Mouse (Mus musculus) forebrain, embryonic 14.5 days (tissue): ENCODE data around the gene Msh2. TPM values are rescaled to one million over a fixed set of nuclear protein-coding genes. Genes with fewer than 3 reads are reported as not detected.

Experiments used
- ATAC-seq: fragments of 200-750 bp; cut with Nextera tagmentation; 2 replicates; pipeline ENCODE4 v1.8.0; 2017; ENCODE audit warnings: mild to moderate bottlenecking, moderate library complexity
- DNase-seq: peaks from one replicate; pipeline ENCODE4 v3.0.0-alpha.2; 2015; ENCODE audit warnings: low spot score
- H3K27ac ChIP-seq: fragments of 300-500 bp; sonication (generic); 2 replicates; pipeline ENCODE4 v1.5.1; 2014; ENCODE audit warnings: low read depth, mild to moderate bottlenecking, control low read depth, low read length, moderate library complexity
- H3K27me3 ChIP-seq: fragments of 300-500 bp; sonication (generic); replicated peaks from 2 replicates; pipeline ENCODE4 v1.6.1; 2014; ENCODE audit warnings: low read length, control low read depth, mixed read lengths; ENCODE audit not compliant: control insufficient read depth, insufficient read depth
- H3K36me3 ChIP-seq: fragments of 300-500 bp; sonication (generic); 2 replicates; pipeline ENCODE4 v1.6.1; 2014; ENCODE audit warnings: low read length, control low read depth; ENCODE audit not compliant: control insufficient read depth, insufficient read depth
- H3K4me1 ChIP-seq: fragments of 300-500 bp; sonication (generic); 2 replicates; pipeline ENCODE4 v1.6.1; 2014; ENCODE audit warnings: antibody characterized with exemption, low read length, control low read depth; ENCODE audit not compliant: control insufficient read depth, insufficient read depth
- H3K4me2 ChIP-seq: fragments of 300-500 bp; sonication (generic); 2 replicates; pipeline ENCODE4 v1.6.1; 2014; ENCODE audit warnings: mild to moderate bottlenecking, control low read depth, low read length
- H3K4me3 ChIP-seq: fragments of 300-500 bp; sonication (generic); 2 replicates; pipeline ENCODE4 v1.5.1; 2014; ENCODE audit warnings: low read depth, low read length, control low read depth
- H3K9ac ChIP-seq: fragments of 300-500 bp; sonication (generic); 2 replicates; pipeline ENCODE4 v1.6.1; 2014; ENCODE audit warnings: mild to moderate bottlenecking, low read length, control low read depth, moderate library complexity
- H3K9me3 ChIP-seq: fragments of 300-500 bp; sonication (generic); replicated peaks from 2 replicates; pipeline ENCODE4 v1.6.1; 2016; ENCODE audit warnings: low read length, control low read depth, mixed read lengths; ENCODE audit not compliant: control insufficient read depth
- WGBS: fragments of 180-500 bp; shearing (Covaris S2); extraction: QIAGEN DNeasy Blood & Tissue Kit; methylation state at CpG from one replicate; pipeline ENCODE4 v1.1.7; 2014; 5-methylcytosine and 5-hydroxymethylcytosine counted together
- polyA plus RNA-seq: library from polyadenylated mRNA; unstranded; fragments of >200 nt; fragmentation: Nextera tagmentation; extraction: Ambion mirVana; gene quantifications from 2 replicates; pipeline ENCODE4 v1.2.1, GENCODE M21; 2014

Gene Msh2
- polyA plus RNA-seq, 1 experiment from 2014 or later = 54.2 TPM

DNA sequence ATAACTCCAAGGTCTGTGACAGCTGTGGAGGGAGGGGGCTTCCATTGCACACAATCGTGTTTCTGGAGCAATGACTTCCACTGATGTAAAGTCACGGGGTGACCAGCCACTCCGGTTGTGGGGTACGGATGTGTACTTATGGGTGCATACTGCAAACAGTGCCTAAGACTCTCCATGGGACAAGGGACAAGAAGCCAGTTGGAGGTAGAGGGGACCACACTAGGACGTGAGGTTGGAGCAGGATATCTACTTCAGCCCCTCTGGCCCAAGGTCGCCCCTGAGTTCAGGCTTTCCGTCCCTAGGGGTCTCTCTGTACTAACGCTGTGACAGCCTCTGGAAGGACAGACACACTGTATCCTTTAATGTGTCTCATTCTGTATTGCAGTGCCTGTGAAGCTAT is 62.3 kb downstream of the Msh2 start:
- DNase-seq = no peak
- Histone ChIP-seq H3K4me2 (no peak overlapping the region), H3K27me3 (no peaks in the 10 kb centered on the region), H3K36me3 (no peaks in the 10 kb centered on the region), H3K4me3 (no peak overlapping the region), H3K9ac (no peak overlapping the region), H3K9me3 (no peaks in the 10 kb centered on the region), H3K4me1 (no peaks in the 10 kb centered on the region), H3K27ac (no peak overlapping the region)
- WGBS = 91% methylated on average over 8 of the region's 8 CpGs
- ATAC-seq = no peak

DNA sequence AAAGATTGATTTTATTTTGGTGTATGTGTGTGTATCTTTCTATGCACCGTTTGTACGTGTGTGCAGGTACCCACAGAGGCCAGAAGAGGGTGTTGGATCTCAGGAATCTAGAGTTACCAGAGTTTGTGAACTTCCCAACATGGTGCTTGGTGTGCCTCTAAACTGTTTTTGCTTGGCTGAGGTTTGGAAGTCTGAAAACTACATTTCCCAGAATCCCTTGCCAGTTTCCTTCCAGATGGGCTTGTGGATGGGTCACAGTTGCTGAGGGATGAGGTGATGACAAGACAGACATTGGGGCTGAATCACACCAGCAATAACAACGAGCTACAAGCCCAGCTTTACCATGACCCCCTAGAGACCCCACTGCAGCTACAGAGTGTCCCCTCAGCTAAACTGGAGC is 65.0 kb downstream of the Msh2 start:
- H3K9ac ChIP-seq = no peak overlapping the region
- no peaks in the 10 kb centered on the region for H3K4me1 ChIP-seq
- no peaks in the 10 kb centered on the region for H3K36me3 ChIP-seq
- H3K4me3 ChIP-seq = no peak overlapping the region
- no peak for ATAC-seq
- H3K27ac ChIP-seq = no peak overlapping the region
- no peaks in the 10 kb centered on the region for H3K9me3 ChIP-seq
- no peak overlapping the region for H3K4me2 ChIP-seq
- peak; percentile 8 for DNase-seq
- WGBS = 79% methylated on average over 3 of the region's 3 CpGs
- no peaks in the 10 kb centered on the region for H3K27me3 ChIP-seq

DNA sequence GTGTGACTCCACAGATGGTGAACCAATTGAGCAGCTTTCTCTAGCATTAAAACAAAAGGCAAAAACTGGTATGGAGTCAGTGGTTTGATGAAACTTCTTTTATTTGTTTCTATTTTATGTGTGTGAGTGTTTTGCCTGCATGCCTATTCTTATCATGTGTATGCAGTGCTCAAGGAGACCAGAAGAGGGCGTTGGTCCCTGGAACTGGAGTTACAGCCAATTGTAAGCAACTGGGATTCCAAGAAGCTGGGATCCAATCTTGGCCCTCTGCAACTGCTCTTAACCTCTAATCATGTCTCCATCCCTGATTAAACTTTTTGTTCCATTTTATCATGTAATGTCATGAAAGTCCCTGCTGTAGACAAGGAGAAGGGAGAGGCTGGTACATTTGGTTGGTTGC is 67.7 kb downstream of the Msh2 start:
- no peak overlapping the region for H3K4me3 ChIP-seq
- no peak for DNase-seq
- no peak overlapping the region for H3K27ac ChIP-seq
- H3K9ac ChIP-seq = no peak overlapping the region
- ATAC-seq = no peak
- 35% methylated on average over 1 of the region's 1 CpGs for WGBS
- H3K4me1 ChIP-seq = peaks cover 9% of the 10 kb centered on the region; the same call in 1 of the 2 replicates
- no peaks in the 10 kb centered on the region for H3K9me3 ChIP-seq
- H3K4me2 ChIP-seq = no peak overlapping the region
- no peaks in the 10 kb centered on the region for H3K27me3 ChIP-seq
- H3K36me3 ChIP-seq = no peaks in the 10 kb centered on the region

GRCm38 (mm10) chr17:87744985-87745925 is 73.1 kb downstream of the Msh2 start:
- Histone ChIP-seq H3K27ac (peak overlapping the region; percentile 92), H3K27me3 (0 out of 2 replicates have a peak, but pooled peaks cover 8% of the 10 kb centered on the region), H3K9ac (peak overlapping the region; percentile 64), H3K4me1 (peaks cover 9% of the 10 kb centered on the region; the same call in 1 of the 2 replicates), H3K9me3 (no peaks in the 10 kb centered on the region), H3K36me3 (no peaks in the 10 kb centered on the region), H3K4me2 (peak overlapping the region; percentile 96), H3K4me3 (peak overlapping the region; percentile 55)
- peak; percentile 96 for DNase-seq
- 8% methylated on average over 32 of the region's 32 CpGs for WGBS
- peak; percentile 93 for ATAC-seq

GRCm38 (mm10) chr17:87745926-87746888 is 74.1 kb downstream of the Msh2 start:
- H3K9ac ChIP-seq = peak overlapping the region; percentile 64
- H3K4me3 ChIP-seq = peak overlapping the region; percentile 55
- H3K27ac ChIP-seq = peak overlapping the region; percentile 92
- no peaks in the 10 kb centered on the region for H3K36me3 ChIP-seq
- H3K4me1 ChIP-seq = peaks cover 9% of the 10 kb centered on the region; the same call in 1 of the 2 replicates
- WGBS = 2% methylated on average over 101 of the region's 101 CpGs
- H3K9me3 ChIP-seq = no peaks in the 10 kb centered on the region
- H3K4me2 ChIP-seq = peak overlapping the region; percentile 96
- H3K27me3 ChIP-seq = 0 out of 2 replicates have a peak, but pooled peaks cover 8% of the 10 kb centered on the region
- DNase-seq (peak; percentile 70), ATAC-seq (peak; percentile 67)

DNA sequence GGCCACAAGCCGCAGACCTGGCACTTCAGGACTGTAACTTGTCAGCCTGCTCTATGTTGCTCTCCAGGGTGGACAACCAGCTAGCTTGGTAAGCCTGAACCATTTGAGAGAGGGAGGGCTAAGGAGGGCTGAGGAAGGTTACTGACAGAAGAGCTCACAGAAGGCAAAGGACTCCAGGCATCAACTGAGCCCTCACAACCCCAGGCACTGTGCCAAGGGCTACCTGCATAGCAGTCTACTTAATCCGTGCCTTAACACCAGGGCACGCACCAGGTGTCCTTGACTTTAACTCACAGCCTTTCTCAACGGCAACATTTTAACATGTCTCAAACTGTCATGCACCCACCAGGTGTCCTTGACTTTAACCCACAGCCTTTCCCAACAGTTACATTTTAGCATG is 88.2 kb downstream of the Msh2 start:
- 89% methylated on average over 4 of the region's 4 CpGs for WGBS
- Histone ChIP-seq H3K9me3 (no peaks in the 10 kb centered on the region), H3K36me3 (no peaks in the 10 kb centered on the region), H3K27me3 (no peaks in the 10 kb centered on the region), H3K4me2 (no peak overlapping the region), H3K9ac (no peak overlapping the region), H3K4me1 (no peaks in the 10 kb centered on the region), H3K27ac (no peak overlapping the region), H3K4me3 (no peak overlapping the region)
- DNase-seq (no peak), ATAC-seq (no peak)

- Histone ChIP-seq H3K9ac (no peak overlapping the region), H3K36me3 (no peaks in the 10 kb centered on the region), H3K4me3 (no peak overlapping the region), H3K9me3 (no peaks in the 10 kb centered on the region), H3K27me3 (no peaks in the 10 kb centered on the region), H3K4me2 (no peak overlapping the region), H3K27ac (no peak overlapping the region), H3K4me1 (no peaks in the 10 kb centered on the region)
- no peak for DNase-seq
- 43% methylated on average over 7 of the region's 7 CpGs for WGBS
- no peak for ATAC-seq
These were observed 91.0 kb downstream of the Msh2 start for GRCm38 (mm10) chr17:87763146-87763545.

DNA sequence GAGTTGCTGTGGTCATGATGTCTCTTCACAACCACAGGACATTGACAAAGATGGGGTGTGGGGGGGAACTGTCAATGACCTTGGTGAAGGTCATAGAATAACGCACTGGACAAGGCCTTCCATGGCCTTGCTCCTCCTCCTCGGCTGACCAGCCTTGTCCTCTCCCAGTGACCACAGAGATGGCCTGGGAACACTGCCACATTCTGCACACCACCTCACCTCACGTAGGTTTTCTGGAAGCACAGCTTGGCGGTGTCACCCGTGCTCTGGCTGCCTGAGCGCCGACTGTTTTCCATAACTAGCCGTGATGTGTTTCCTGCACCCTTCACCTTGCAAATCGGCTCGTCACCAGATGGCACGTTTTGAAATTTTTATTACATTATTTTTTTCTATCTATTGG is 92.9 kb downstream of the Msh2 start:
- Histone ChIP-seq H3K9me3 (no peaks in the 10 kb centered on the region), H3K4me3 (no peak overlapping the region), H3K9ac (no peak overlapping the region), H3K36me3 (no peaks in the 10 kb centered on the region), H3K4me2 (no peak overlapping the region), H3K27ac (no peak overlapping the region), H3K4me1 (no peaks in the 10 kb centered on the region), H3K27me3 (no peaks in the 10 kb centered on the region)
- DNase-seq (no peak), ATAC-seq (no peak)
- 95% methylated on average over 11 of the region's 11 CpGs for WGBS
